Mouse (Mus musculus): Measurements from ENCODE around the gene Ascl2. TPM values are rescaled to one million over a fixed set of nuclear protein-coding genes. Genes with fewer than 3 reads are reported as not detected.
A peak's percentile ranks its signal among the peaks of the same experiment; 100 is the strongest.

Gene Ascl2
- polyA plus RNA-seq, 1 experiment from 2014 or later: 1.1 TPM

DNA sequence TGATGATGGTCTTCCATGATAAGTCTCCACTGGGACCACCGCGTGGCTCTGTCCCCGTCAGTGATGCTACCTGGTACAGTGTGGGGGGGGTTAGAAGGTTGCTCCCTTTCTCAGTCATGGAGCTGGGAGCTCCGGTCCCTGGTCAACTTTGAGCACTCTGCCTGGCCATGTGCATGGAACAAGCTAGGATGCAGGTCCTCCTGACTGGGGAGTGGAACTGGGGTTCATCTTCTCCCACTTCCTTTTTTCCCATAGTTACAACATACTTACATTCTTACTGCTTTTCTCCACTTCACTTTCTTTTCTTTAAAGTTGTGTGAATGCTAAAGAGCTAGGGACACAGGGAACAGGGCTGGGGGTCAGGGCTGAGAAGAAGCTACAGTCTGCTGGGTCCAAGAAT, 16.1 kb upstream of the Ascl2 start:
- H3K9me3 ChIP-seq: no peaks in the 10 kb centered on the region
- WGBS: 96% methylated on average over 4 of the region's 4 CpGs

DNA sequence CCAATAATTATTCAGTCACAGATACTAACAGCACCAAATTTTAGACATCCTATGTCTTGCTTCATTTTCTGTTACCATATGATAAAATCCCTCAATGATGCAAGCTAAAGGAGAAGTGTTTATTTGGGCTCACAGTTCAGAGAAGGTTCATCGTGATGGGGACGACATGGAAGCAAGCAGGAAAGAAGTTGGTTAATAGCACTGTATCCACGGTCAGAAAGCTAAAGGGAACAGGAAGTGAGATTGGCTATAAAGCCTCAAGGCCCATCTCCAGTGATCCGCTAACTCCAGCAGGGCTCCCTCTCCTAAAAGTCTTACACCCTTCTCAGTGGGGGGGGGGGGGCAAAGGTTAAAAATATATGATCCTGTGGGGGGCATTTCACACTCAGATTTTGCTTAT, 12.8 kb upstream of the Ascl2 start:
- Histone ChIP-seq H3K4me3 (no peak overlapping the region), H3K4me1 (no peaks in the 10 kb centered on the region), H3K27me3 (ENCODE audit: insufficient read depth, poor library complexity, severe bottlenecking) (peaks cover 9% of the 10 kb centered on the region; the same call in 1 of the 2 replicates), H3K9me3 (no peaks in the 10 kb centered on the region), H3K27ac (no peak overlapping the region), H3K36me3 (no peaks in the 10 kb centered on the region)
- no peak for DNase-seq (ENCODE audit: low spot score)
- 69% methylated on average over 4 of the region's 4 CpGs for WGBS

More for the DNA sequence above, 16.1 kb upstream of the Ascl2 start:
- Histone ChIP-seq H3K27ac (no peak overlapping the region), H3K4me1 (peaks cover 11% of the 10 kb centered on the region; the same call in 1 of the 2 replicates), H3K4me3 (no peak overlapping the region), H3K27me3 (ENCODE audit: insufficient read depth, poor library complexity, severe bottlenecking) (peaks cover 9% of the 10 kb centered on the region; the same call in 1 of the 2 replicates), H3K36me3 (no peaks in the 10 kb centered on the region)
- no peak for DNase-seq (ENCODE audit: low spot score)

DNA sequence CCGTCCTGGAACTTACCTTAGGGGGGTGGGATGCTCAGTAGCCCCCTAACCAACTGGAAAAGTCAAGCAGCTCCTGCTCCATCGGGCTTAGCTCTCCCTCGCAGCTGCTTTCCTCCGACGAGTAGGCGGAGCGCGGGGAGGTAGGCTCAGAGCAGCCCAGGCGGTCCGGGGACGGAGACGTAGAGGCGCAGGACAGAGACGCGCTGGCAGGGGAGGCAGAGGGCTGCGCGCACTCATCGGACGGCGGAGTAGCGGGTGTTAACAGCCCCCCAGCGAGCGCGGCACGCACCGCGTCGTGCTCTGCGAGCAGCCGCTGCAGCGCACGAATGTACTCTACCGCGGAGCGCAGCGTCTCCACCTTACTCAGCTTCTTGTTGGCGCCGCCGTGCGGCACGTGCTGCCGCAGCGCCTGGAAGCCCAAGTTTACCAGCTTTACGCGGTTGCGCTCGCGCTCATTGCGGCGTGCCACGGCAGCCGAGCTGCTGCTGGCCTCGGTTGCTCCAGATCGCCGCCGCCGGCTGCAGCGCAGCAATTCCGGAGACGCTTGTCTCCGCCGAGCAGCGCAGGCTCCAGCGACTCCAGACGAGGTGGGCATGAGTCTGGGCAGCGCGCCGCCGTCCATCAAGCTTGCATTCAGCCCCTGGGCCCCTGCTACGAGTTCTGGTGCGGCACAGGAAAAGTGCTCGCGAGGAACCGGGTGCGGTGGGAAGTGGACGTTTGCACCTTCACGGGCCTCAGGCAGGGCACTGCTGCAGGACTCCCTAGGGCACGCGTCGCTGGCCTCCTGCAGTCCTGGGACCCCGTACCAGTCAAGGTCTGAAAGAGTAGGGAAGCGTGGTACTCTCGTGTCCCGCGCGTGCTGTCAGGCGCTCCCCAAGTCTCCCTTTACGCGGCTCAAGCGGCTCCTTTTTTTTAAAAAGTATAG, 918 bp downstream of the Ascl2 start:
- Histone ChIP-seq H3K9me3 (no peaks in the 10 kb centered on the region), H3K36me3 (no peaks in the 10 kb centered on the region), H3K27me3 (ENCODE audit: insufficient read depth, poor library complexity, severe bottlenecking) (peaks cover 91% of the 10 kb centered on the region), H3K4me1 (peaks cover 24% of the 10 kb centered on the region), H3K4me3 (peak overlapping the region; percentile 63), H3K27ac (peak overlapping the region; percentile 64)
- under 1% methylated on average over 90 of the region's 90 CpGs for WGBS
- no peak for DNase-seq (ENCODE audit: low spot score)

DNA sequence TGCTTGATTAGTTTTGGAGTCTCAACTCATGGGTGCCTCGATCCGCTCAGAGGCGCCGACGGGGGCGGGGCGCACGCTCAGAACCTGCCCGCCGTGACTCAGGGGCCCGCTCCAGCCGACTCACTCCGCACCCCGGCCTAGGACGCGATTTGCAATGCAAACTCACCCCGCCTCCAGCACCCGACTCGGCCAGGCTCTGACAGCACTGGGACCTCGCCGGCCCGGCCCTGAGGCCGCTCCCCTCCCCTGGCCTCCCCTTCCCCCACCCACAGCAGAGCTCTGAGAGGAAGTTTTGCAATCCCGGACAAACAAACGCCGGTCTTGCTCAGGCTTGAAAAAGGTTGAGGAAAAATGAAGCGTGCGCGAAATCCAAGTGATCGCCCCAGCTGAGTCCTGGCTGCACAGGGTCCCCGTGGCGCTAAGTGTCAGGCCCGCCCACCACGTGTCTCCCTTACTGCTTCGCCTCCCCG, 1.6 kb downstream of the Ascl2 start:
- peaks cover 24% of the 10 kb centered on the region for H3K4me1 ChIP-seq
- no peaks in the 10 kb centered on the region for H3K9me3 ChIP-seq
- peaks cover 98% of the 10 kb centered on the region for H3K27me3 ChIP-seq (ENCODE audit: insufficient read depth, poor library complexity, severe bottlenecking)
- no peaks in the 10 kb centered on the region for H3K36me3 ChIP-seq
- peak overlapping the region; percentile 63 for H3K4me3 ChIP-seq
- WGBS: under 1% methylated on average over 36 of the region's 36 CpGs
- peak overlapping the region; percentile 64 for H3K27ac ChIP-seq
- no peak for DNase-seq (ENCODE audit: low spot score)

DNA sequence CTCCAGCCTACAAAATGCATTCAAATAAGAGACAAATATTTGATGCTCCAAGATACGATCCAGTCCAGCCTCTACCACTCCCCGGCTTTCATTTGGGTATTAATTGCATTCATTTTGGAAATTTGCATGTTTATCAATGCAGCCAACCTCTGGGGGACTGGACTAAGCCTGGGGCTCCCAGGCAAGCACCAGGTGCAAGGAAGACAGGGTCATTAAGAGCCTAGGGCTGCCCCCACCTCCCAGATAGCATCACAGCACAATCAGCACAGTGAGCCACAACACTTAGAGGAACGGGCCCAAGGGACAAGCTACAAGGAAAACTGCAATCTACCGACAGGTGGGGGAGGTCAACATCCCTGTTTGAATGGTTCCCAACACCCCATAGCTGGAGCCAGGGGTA, 9.3 kb downstream of the Ascl2 start:
- Histone ChIP-seq H3K4me3 (no peak overlapping the region), H3K27me3 (ENCODE audit: insufficient read depth, poor library complexity, severe bottlenecking) (peaks cover 57% of the 10 kb centered on the region), H3K36me3 (no peaks in the 10 kb centered on the region), H3K9me3 (no peaks in the 10 kb centered on the region), H3K4me1 (0 out of 2 replicates have a peak, but pooled peaks cover 3% of the 10 kb centered on the region), H3K27ac (no peak overlapping the region)
- 70% methylated on average over 4 of the region's 4 CpGs for WGBS
- no peak for DNase-seq (ENCODE audit: low spot score)

DNA sequence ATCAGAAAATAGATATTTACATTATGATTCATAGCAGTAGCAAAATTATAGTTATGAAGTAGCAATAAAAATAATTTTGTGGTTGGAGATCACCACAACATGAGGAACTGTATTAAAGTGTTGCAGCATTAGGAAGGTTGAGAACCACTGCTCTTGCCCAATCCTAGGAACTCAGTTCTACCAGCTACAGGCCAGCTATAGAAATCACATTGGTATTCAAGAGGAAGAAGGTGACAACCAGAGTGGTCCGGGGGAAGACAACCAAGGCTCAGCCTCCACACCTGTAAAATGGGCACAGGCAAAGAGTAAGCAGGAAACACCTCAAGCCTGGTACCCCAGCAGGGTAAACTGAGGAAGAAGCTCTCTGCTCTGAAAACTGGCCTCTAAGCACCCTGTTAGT, 10.2 kb downstream of the Ascl2 start:
- no peaks in the 10 kb centered on the region for H3K36me3 ChIP-seq
- H3K27me3 ChIP-seq (ENCODE audit: insufficient read depth, poor library complexity, severe bottlenecking): peaks cover 47% of the 10 kb centered on the region
- WGBS: 83% methylated on average over 1 of the region's 1 CpGs
- no peaks in the 10 kb centered on the region for H3K9me3 ChIP-seq
- DNase-seq (ENCODE audit: low spot score): no peak
- H3K4me1 ChIP-seq: 0 out of 2 replicates have a peak, but pooled peaks cover 3% of the 10 kb centered on the region
- H3K27ac ChIP-seq: no peak overlapping the region
- no peak overlapping the region for H3K4me3 ChIP-seq

DNA sequence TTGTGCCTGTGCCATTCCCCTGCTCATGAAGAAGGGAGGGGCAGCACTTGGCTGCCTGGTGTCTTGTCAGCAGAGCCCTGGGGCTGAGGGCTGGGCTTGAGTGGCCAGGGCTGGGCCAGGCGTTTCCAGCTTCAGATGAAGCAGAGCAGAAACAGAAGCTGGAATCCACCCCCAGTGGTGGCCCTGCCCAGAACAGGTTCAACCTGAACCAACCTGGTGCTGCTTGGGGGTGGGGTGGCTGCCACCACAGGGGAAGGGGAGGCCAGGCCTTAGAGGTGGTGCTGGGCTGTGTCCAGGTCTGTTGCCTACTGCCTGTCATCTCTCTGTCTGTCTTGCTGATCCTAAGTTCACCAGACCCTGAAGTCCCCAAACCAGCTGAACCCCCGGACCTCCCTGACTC, 13.0 kb downstream of the Ascl2 start:
- Histone ChIP-seq H3K4me1 (0 out of 2 replicates have a peak, but pooled peaks cover 2% of the 10 kb centered on the region), H3K9me3 (no peaks in the 10 kb centered on the region), H3K27ac (no peak overlapping the region), H3K27me3 (ENCODE audit: insufficient read depth, poor library complexity, severe bottlenecking) (peaks cover 19% of the 10 kb centered on the region), H3K36me3 (no peaks in the 10 kb centered on the region), H3K4me3 (no peak overlapping the region)
- WGBS: 65% methylated on average over 2 of the region's 2 CpGs
- DNase-seq (ENCODE audit: low spot score): no peak

DNA sequence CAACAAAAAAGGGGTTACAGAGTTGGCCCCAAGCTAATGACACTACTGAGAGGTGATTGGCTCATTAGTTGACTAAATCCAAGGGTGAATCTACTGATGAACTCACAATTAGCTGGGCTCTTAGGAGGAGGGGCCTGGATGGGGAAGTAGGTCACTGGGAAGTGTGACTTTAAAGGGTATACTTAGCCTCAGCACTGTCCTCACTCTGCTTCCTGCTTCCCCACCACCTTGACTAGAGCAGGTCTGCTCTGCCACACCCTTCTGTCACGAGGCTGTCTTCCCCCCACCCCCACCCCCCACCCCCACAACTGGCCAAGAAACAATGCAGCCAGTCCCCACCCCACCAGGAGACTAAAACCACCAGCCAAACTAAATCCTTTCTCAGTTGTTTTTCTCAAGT, 19.5 kb downstream of the Ascl2 start:
- Histone ChIP-seq H3K36me3 (no peaks in the 10 kb centered on the region), H3K9me3 (no peaks in the 10 kb centered on the region), H3K27ac (no peak overlapping the region), H3K27me3 (ENCODE audit: insufficient read depth, poor library complexity, severe bottlenecking) (peaks cover 23% of the 10 kb centered on the region), H3K4me3 (no peak overlapping the region), H3K4me1 (no peaks in the 10 kb centered on the region)
- no peak for DNase-seq (ENCODE audit: low spot score)
- WGBS: 0% methylated on average over 1 of the region's 1 CpGs

DNA sequence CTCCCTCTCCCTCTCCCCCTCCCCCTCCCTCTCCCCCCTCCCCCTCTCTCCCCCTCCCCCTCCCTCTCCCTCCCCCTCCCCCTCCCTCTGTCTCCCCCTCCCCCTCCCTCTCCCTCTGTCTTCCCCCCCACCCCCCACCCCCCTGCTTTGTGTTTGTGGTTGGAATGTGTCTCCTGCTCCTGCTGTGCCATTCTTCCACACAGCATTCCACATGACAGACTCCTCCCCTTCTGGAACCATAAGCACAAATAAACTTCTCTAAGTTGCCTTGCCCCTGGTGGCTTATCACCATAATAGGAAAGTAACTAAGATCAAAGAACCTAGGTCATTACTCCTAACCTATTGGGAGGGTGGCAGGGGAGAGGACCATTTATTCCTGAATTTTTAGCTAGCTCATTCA, 31.4 kb downstream of the Ascl2 start:
- no peak overlapping the region for H3K27ac ChIP-seq
- H3K9me3 ChIP-seq: no peaks in the 10 kb centered on the region
- no peak overlapping the region for H3K4me3 ChIP-seq
- DNase-seq (ENCODE audit: low spot score): no peak
- no peaks in the 10 kb centered on the region for H3K36me3 ChIP-seq
- peaks cover 24% of the 10 kb centered on the region; the same call in 1 of the 2 replicates for H3K27me3 ChIP-seq (ENCODE audit: insufficient read depth, poor library complexity, severe bottlenecking)
- H3K4me1 ChIP-seq: no peaks in the 10 kb centered on the region

DNA sequence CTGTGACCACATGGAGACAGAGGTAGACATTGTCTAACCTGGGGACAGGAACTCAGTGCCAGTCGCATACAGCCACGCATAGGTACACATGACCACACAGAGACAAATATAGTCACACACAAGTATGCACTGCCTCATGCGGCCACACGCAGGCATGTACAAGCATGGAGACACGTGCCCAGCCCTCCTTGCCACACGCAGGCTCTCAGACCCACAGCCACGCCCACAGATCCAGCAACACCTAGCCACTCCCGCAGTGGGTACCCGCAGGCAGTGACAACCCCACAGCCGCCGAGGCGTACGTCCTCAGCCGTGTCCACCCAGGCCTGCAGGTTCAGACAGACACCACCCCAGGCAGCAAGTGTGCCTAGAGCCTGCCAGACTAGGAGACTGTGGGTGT, 33.4 kb downstream of the Ascl2 start:
- Histone ChIP-seq H3K4me3 (no peak overlapping the region), H3K27ac (no peak overlapping the region), H3K27me3 (ENCODE audit: insufficient read depth, poor library complexity, severe bottlenecking) (peaks cover 33% of the 10 kb centered on the region; the same call in 1 of the 2 replicates), H3K9me3 (no peaks in the 10 kb centered on the region), H3K36me3 (no peaks in the 10 kb centered on the region), H3K4me1 (no peaks in the 10 kb centered on the region)
- no peak for DNase-seq (ENCODE audit: low spot score)
- WGBS: 87% methylated on average over 14 of the region's 14 CpGs

DNA sequence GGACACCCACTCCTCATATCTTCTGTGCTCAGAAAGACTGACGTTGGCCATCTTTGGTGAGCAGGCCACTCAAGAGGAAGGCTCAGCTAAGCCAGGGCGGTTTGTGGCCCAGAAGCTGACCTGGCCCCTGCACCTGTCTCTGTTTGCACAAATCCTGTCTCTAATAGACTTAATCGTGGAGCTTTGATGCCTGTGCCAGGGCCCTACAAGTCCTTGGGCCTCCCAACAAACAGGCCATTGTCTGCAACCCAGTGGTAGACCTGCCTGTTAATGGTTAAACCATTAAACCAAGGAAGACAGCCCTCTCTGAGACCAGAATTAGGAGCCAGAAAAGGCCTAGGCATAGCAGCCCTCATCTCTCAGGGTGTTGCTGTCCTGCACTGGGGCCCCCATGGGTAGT, 36.6 kb downstream of the Ascl2 start:
- peaks cover 66% of the 10 kb centered on the region for H3K27me3 ChIP-seq (ENCODE audit: insufficient read depth, poor library complexity, severe bottlenecking)

DNA sequence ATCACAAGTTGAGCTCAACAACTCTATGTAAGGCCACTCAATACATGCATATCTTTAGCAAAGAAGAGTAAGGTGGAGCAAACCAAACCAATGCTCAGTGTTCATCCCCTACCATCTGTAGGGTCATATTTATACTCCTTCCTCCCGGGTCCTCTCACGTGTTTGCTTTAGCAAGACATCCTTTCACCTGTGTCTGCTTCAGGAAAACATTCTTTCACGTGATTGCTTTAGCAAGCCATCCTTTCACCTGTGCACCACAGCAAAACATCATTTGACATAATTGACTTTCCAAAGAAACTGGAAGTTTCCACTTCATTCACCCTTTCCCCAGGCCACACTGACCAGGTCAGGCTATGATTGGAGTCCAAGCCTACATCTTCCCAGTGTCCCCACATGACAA, 38.0 kb downstream of the Ascl2 start, which contains the start of gene Th:
Gene Th, minus strand, starts transcription at position 101 of the 400 bp plus-strand sequence.
- 75% methylated on average over 3 of the region's 3 CpGs for WGBS
- Histone ChIP-seq H3K27me3 (ENCODE audit: insufficient read depth, poor library complexity, severe bottlenecking) (peaks cover 68% of the 10 kb centered on the region), H3K36me3 (no peaks in the 10 kb centered on the region), H3K9me3 (no peaks in the 10 kb centered on the region), H3K4me1 (peaks cover 6% of the 10 kb centered on the region; the same call in 1 of the 2 replicates), H3K4me3 (no peak within 1 kb of the TSS), H3K27ac (no peak within 1 kb of the TSS)
- no peak for DNase-seq (ENCODE audit: low spot score)

More for the DNA sequence above, 36.6 kb downstream of the Ascl2 start:
- Histone ChIP-seq H3K36me3 (no peaks in the 10 kb centered on the region), H3K27ac (no peak overlapping the region), H3K9me3 (no peaks in the 10 kb centered on the region), H3K4me1 (peaks cover under 1% of the 10 kb centered on the region; the same call in 1 of the 2 replicates), H3K4me3 (no peak overlapping the region)
- DNase-seq (ENCODE audit: low spot score): no peak
- WGBS: 58% methylated on average over 3 of the region's 3 CpGs

DNA sequence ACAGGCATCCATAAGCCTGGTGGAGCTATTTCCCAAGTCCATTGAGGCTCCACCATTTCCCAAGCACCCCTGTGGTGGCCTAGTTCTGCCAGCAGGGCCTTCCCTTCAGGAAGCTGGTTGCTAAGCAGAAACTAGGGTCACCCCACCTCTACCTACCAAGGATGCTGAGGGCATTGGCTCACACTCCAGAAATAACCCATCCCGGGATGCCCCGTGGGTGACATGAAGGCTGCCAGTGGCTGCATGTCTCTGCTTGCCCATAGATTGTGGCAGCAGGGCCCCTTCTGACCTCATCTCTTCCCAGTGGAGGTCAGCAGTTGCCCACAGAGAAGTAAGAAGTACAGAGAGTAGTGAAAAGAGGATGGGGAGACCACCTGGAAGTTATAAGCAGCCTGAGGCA, 39.5 kb downstream of the Ascl2 start:
- Histone ChIP-seq H3K27ac (no peak overlapping the region), H3K4me1 (peaks cover 6% of the 10 kb centered on the region; the same call in 1 of the 2 replicates), H3K36me3 (no peaks in the 10 kb centered on the region), H3K27me3 (ENCODE audit: insufficient read depth, poor library complexity, severe bottlenecking) (peaks cover 67% of the 10 kb centered on the region), H3K4me3 (no peak overlapping the region), H3K9me3 (no peaks in the 10 kb centered on the region)
- no peak for DNase-seq (ENCODE audit: low spot score)
- 81% methylated on average over 2 of the region's 2 CpGs for WGBS
